24 mouse cellular contexts compared by ENCODE assay signal in the genomic region with DNA sequence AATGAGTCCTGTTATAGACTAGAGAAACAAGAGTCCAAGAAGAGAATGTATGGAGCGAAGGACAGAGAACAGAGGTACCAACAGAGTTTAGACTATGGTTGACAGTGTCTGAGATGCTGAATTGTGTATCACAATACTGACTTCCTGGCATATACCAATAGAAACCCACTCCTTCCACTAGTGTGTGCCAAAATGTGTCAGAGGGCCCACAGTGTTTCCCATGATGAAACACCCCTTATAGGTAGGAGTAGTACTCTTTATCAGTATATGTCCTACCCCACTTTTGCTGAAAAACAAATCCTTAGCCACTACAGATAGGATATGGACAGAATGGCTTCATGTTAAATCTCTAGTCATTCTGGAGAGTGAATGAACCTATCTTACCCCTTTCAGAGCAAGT. TPM values are rescaled to one million over a fixed set of nuclear protein-coding genes. Genes with fewer than 3 reads are reported as not detected.
DNase-seq lines count a peak whose midpoint lies in the region; ATAC-seq and TF ChIP-seq lines count a peak whose summit lies in the region.
"Had no signal": no experiment of that assay in that cellular context is flagged by ENCODE, and none has a peak within 500 bp of the region (broad histone marks: within the 10 kb centered on the region; RNA-seq: fewer than 3 reads in every experiment).

No protein-coding gene starts in this region.

- H3K4me1 ChIP-seq in heart, embryonic 11.5 days (ENCODE audit: control insufficient read depth, insufficient read depth, low read length) = peaks cover 33% of the 10 kb centered on the region
- H3K4me1 ChIP-seq in liver, postnatal 0 days (ENCODE audit: insufficient read depth) = peaks cover 57% of the 10 kb centered on the region
- H3K4me1 ChIP-seq in liver, embryonic 11.5 days (replicated peaks; ENCODE audit: control insufficient read depth, insufficient read depth, low read length) = peaks cover 24% of the 10 kb centered on the region
- peaks cover 58% of the 10 kb centered on the region; the same call in 1 of the 2 replicates for H3K4me1 ChIP-seq in lung, postnatal 0 days (ENCODE audit: insufficient read depth, low read depth, low read length)

- no peaks in the 10 kb centered on the region for H3K36me3 ChIP-seq in heart, embryonic 11.5 days (ENCODE audit: control insufficient read depth, insufficient read depth, low read length)
- H3K36me3 ChIP-seq in liver, postnatal 0 days (replicated peaks; ENCODE audit: insufficient read depth, low read length) = no peaks in the 10 kb centered on the region
- no peaks in the 10 kb centered on the region for H3K36me3 ChIP-seq in liver, embryonic 11.5 days (ENCODE audit: control insufficient read depth, insufficient read depth, low read length)
- H3K36me3 ChIP-seq in lung, postnatal 0 days (ENCODE audit: insufficient read depth, low read length) = no peaks in the 10 kb centered on the region
- H3K36me3 ChIP-seq: forebrain, embryonic 10.5 days; heart, embryonic 12.5 days; heart, embryonic 15.5 days had no signal

- WGBS in heart, embryonic 11.5 days (ENCODE audit: insufficient replicate concordance) = 88% methylated on average over 1 of the region's 1 CpGs
- 97% methylated on average over 1 of the region's 1 CpGs for WGBS in liver, postnatal 0 days (ENCODE audit: insufficient replicate concordance)
- WGBS in liver, embryonic 11.5 days = 96% methylated on average over 1 of the region's 1 CpGs
- whole genome bisulfite sequencing in lung, postnatal 0 days = 97% methylated on average over 1 of the region's 1 CpGs

- TF ChIP-seq EP300 in liver, postnatal 0 days (IDR thresholded peaks at IDR 0.05; ENCODE audit: low read depth) = no peak
- TF ChIP-seq EP300 in lung, postnatal 0 days (IDR thresholded peaks at IDR 0.05) = no peak

- H3K27ac ChIP-seq in heart, embryonic 11.5 days (ENCODE audit: low read depth, low read length) = no peak overlapping the region
- peak overlapping the region; percentile 83 for H3K27ac ChIP-seq in liver, postnatal 0 days (ENCODE audit: low read depth)
- no peak overlapping the region for H3K27ac ChIP-seq in liver, embryonic 11.5 days (ENCODE audit: low read depth, low read length)
- peak overlapping the region; percentile 83; the same call in 1 of the 2 replicates for H3K27ac ChIP-seq in lung, postnatal 0 days (ENCODE audit: low read length)
- H3K27ac ChIP-seq: forebrain, embryonic 10.5 days; forebrain, embryonic 13.5 days; hindbrain, embryonic 14.5 days; hindbrain, postnatal 0 days had no signal

- ATAC-seq in heart, embryonic 11.5 days (replicated peaks; ENCODE audit: insufficient number of reproducible peaks, low FRiP score, low TSS enrichment) = no peak
- ATAC-seq in liver, postnatal 0 days = no peak
- ATAC-seq in liver, embryonic 11.5 days (replicated peaks; ENCODE audit: low FRiP score) = no peak
- no peak for ATAC-seq in lung, postnatal 0 days
- ATAC-seq: forebrain, embryonic 13.5 days; forebrain, embryonic 16.5 days; hindbrain, postnatal 0 days; inflammation-experienced regulatory T-cells, adult 6 months had no signal

- DNase-seq in heart, adult 11 months = peak; percentile 70
- no peak for DNase-seq in liver, postnatal 0 days
- no peak for DNase-seq in liver, embryonic 11.5 days (ENCODE audit: low spot score)
- no peak for DNase-seq in lung, postnatal 0 days (ENCODE audit: low spot score)
- no peak for DNase-seq in lung, postnatal 14 days
- DNase-seq: B cell, adult 2 months; cerebellum, adult 18-20 months; cerebellum, adult 9-10 months; cerebellum, postnatal 14 days; gastrocnemius, postnatal 14 days; heart, postnatal 10 days; heart, postnatal 4 days had no signal

- no peak for TF ChIP-seq CTCF in liver, postnatal 0 days (IDR thresholded peaks at IDR 0.05; ENCODE audit: low read depth)
- TF ChIP-seq CTCF in lung, postnatal 0 days (IDR thresholded peaks at IDR 0.05) = no peak

- no peak overlapping the region for H3K4me2 ChIP-seq in heart, embryonic 11.5 days
- H3K4me2 ChIP-seq in liver, postnatal 0 days (ENCODE audit: low read depth, low read length) = no peak overlapping the region
- no peak overlapping the region for H3K4me2 ChIP-seq in liver, embryonic 11.5 days
- H3K4me2 ChIP-seq in lung, postnatal 0 days (replicated peaks; ENCODE audit: low read depth, low read length) = no peak overlapping the region
- H3K4me2 ChIP-seq: forebrain, embryonic 13.5 days; heart, embryonic 12.5 days; heart, embryonic 15.5 days; hindbrain, embryonic 14.5 days had no signal

- H3K9ac ChIP-seq in heart, embryonic 11.5 days (ENCODE audit: low read depth, low read length) = no peak overlapping the region
- H3K9ac ChIP-seq in liver, postnatal 0 days (replicated peaks) = no peak overlapping the region
- no peak overlapping the region for H3K9ac ChIP-seq in liver, embryonic 11.5 days (ENCODE audit: low read depth, low read length)
- no peak overlapping the region for H3K9ac ChIP-seq in lung, postnatal 0 days (replicated peaks; ENCODE audit: low read depth)
- H3K9ac ChIP-seq: forebrain, embryonic 13.5 days; heart, embryonic 12.5 days; heart, embryonic 15.5 days; hindbrain, embryonic 14.5 days had no signal

- H3K27me3 ChIP-seq in heart, embryonic 11.5 days (ENCODE audit: control insufficient read depth, insufficient read depth, low read length) = no peaks in the 10 kb centered on the region
- H3K27me3 ChIP-seq in liver, postnatal 0 days (ENCODE audit: insufficient read depth, low read length) = no peaks in the 10 kb centered on the region
- no peaks in the 10 kb centered on the region for H3K27me3 ChIP-seq in liver, embryonic 11.5 days (replicated peaks; ENCODE audit: control insufficient read depth, insufficient read depth, low read length)
- no peaks in the 10 kb centered on the region for H3K27me3 ChIP-seq in lung, postnatal 0 days (replicated peaks; ENCODE audit: insufficient read depth, low read length)
- H3K27me3 ChIP-seq: CH12.LX; forebrain, embryonic 13.5 days; heart, embryonic 12.5 days; heart, embryonic 15.5 days; Patski had no signal

- H3K4me3 ChIP-seq in heart, embryonic 11.5 days (ENCODE audit: low read depth, low read length) = no peak overlapping the region
- no peak overlapping the region for H3K4me3 ChIP-seq in liver, postnatal 0 days (ENCODE audit: low read depth, low read length)
- H3K4me3 ChIP-seq in liver, embryonic 11.5 days (ENCODE audit: low read depth, low read length) = no peak overlapping the region
- no peak overlapping the region for H3K4me3 ChIP-seq in lung, postnatal 0 days (ENCODE audit: low read depth, low read length)
- H3K4me3 ChIP-seq: forebrain, embryonic 10.5 days; forebrain, embryonic 13.5 days; heart, embryonic 12.5 days; heart, embryonic 15.5 days had no signal

- no peaks in the 10 kb centered on the region for H3K9me3 ChIP-seq in heart, embryonic 11.5 days (replicated peaks; ENCODE audit: control insufficient read depth, low read length)
- no peaks in the 10 kb centered on the region for H3K9me3 ChIP-seq in liver, postnatal 0 days (ENCODE audit: low read length)
- H3K9me3 ChIP-seq in liver, embryonic 11.5 days (ENCODE audit: control insufficient read depth, low read length) = no peaks in the 10 kb centered on the region
- H3K9me3 ChIP-seq in lung, postnatal 0 days (ENCODE audit: low read length) = no peaks in the 10 kb centered on the region
- H3K9me3 ChIP-seq: forebrain, embryonic 10.5 days; forebrain, embryonic 13.5 days; G1E; heart, embryonic 12.5 days; heart, embryonic 15.5 days had no signal

RNA-seq across cellular contexts. Expression of a gene that starts 52.3 kb away (rescaled TPM):
- 17.7 and 20.4 TPM in 2 replicates for polyA plus RNA-seq in heart, embryonic 11.5 days (2014; fragmentation: Nextera tagmentation; extraction: Ambion mirVana)
- polyA plus RNA-seq in liver, postnatal 0 days (2015; fragmentation: Nextera tagmentation; extraction: Ambion mirVana) = 8.6 and 10.8 TPM in 2 replicates
- polyA plus RNA-seq in liver, embryonic 11.5 days (2014; fragmentation: Nextera tagmentation; extraction: Ambion mirVana) = 21.5 and 21.7 TPM in 2 replicates
- polyA plus RNA-seq in lung, postnatal 0 days (2015; fragmentation: Nextera tagmentation; extraction: Ambion mirVana) = 26.5 and 34.9 TPM in 2 replicates

Comparison
In these comparisons a context has a peak if more than half of its experiments do, and no peak if none do; other contexts are left out.
1. H3K27ac ChIP-seq: peak in liver, postnatal 0 days (single experiment) and lung, postnatal 0 days (single experiment); none in heart, embryonic 11.5 days (single experiment) and liver, embryonic 11.5 days (single experiment).